Mouse (Mus musculus) lung, adult 2 months (tissue): ENCODE data around the gene Nsun6.

ENCODE experiments used
- CTCF ChIP-seq: fragments of 200-500 bp; IDR thresholded peaks from 2 replicates; pipeline ENCODE4 v1.5.1; 2011; ENCODE audit warnings: mild to moderate bottlenecking, low read length, control low read depth; ENCODE audit not compliant: insufficient read depth
- POLR2A ChIP-seq: fragments of 200-500 bp; IDR thresholded peaks from 2 replicates; pipeline ENCODE4 v1.6.1; 2011; ENCODE audit warnings: low read depth, mild to moderate bottlenecking, control low read depth, low read length, borderline replicate concordance; ENCODE audit errors: extremely low read depth

DNA sequence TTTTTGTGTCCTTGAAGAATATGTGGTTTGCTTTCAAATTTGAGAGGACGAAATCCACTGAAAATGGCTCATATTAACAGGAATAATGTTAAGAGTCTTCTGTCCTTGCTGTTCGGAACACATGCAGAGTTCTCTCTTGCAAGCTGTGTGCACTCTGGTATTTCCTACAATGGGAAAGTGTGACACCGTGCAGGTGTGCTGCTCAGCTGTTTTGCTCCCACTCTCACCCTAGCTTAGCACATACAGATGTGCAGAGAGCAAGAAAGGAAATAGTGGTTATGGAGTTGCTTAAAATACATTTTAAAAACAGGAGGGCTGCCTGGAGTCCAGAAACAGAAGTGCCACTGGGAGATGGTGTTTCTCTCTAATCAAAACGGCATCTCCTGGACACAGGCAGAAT is 65.5 kb downstream of the Nsun6 start:
- TF ChIP-seq CTCF, result no peak
- TF ChIP-seq POLR2A, result no peak
